Mouse (Mus musculus) liver, embryonic 14 days (tissue): ENCODE results near the gene Olfr305. TPM values are rescaled to one million over a fixed set of nuclear protein-coding genes. Genes with fewer than 3 reads are reported as not detected.

Experiments used
- polyA plus RNA-seq: library from polyadenylated mRNA; depleted of rRNA; stranded (reverse); fragments of >200 nt; gene quantifications from 2 replicates; pipeline ENCODE4 v1.2.3, GENCODE M21; 2012; rRNA removed

Olfr305 gene
- not detected in 2 replicates for polyA plus RNA-seq

GRCm38 (mm10) chr7:86366828-86367227, at the start of gene Olfr305:
Gene Olfr305, minus strand, starts transcription at chr7:86366928.

GRCm38 (mm10) chr7:86403546-86403945, 36.8 kb upstream of the Olfr305 start, which contains the start of gene Olfr301:
Gene Olfr301, plus strand, starts transcription at chr7:86403846.

GRCm38 (mm10) chr7:86397689-86398088, 31.0 kb upstream of the Olfr305 start, which contains the start of gene Olfr303:
Gene Olfr303, minus strand, starts transcription at chr7:86397789.

GRCm38 (mm10) chr7:86386558-86386957, 19.8 kb upstream of the Olfr305 start, which contains the start of gene Olfr304:
Gene Olfr304, minus strand, starts transcription at chr7:86386658.

GRCm38 (mm10) chr7:86337486-86337885, 29.2 kb downstream of the Olfr305 start, which contains the start of gene Olfr307:
Gene Olfr307, minus strand, starts transcription at chr7:86337586.

GRCm38 (mm10) chr7:86325530-86325929, 41.2 kb downstream of the Olfr305 start, which contains the start of gene Olfr308:
Gene Olfr308, minus strand, starts transcription at chr7:86325630.

GRCm38 (mm10) chr7:86313608-86314007, 53.1 kb downstream of the Olfr305 start, which contains the start of gene Olfr309:
Gene Olfr309, minus strand, starts transcription at chr7:86313708.

Other genes starting within 250 kb of the Olfr305 start
- not detected in 2 replicates for gene Vmn2r75, start 195.2 kb downstream of the Olfr305 start, polyA plus RNA-seq
- gene Vmn2r76, start 120.6 kb downstream of the Olfr305 start, polyA plus RNA-seq = not detected in 2 replicates
- not detected in 2 replicates for gene Olfr310, start 89.8 kb downstream of the Olfr305 start, polyA plus RNA-seq
- gene Olfr309, start 53.2 kb downstream of the Olfr305 start, polyA plus RNA-seq = not detected in 2 replicates
- gene Olfr308, start 41.3 kb downstream of the Olfr305 start, polyA plus RNA-seq = not detected in 2 replicates
- not detected in 2 replicates for gene Olfr307, start 29.3 kb downstream of the Olfr305 start, polyA plus RNA-seq
- not detected in 2 replicates for gene Olfr304, start 19.7 kb upstream of the Olfr305 start, polyA plus RNA-seq
- gene Olfr303, start 30.9 kb upstream of the Olfr305 start, polyA plus RNA-seq = not detected in 2 replicates
- not detected in 2 replicates for gene Olfr301, start 36.9 kb upstream of the Olfr305 start, polyA plus RNA-seq
- not detected in 2 replicates for gene Olfr299, start 93.0 kb upstream of the Olfr305 start, polyA plus RNA-seq
- gene Olfr298, start 125.6 kb upstream of the Olfr305 start, polyA plus RNA-seq = not detected in 2 replicates
- gene Olfr297, start 153.0 kb upstream of the Olfr305 start, polyA plus RNA-seq = not detected in 2 replicates
- gene Olfr295, start 216.9 kb upstream of the Olfr305 start, polyA plus RNA-seq = not detected in 2 replicates
- gene Olfr294, start 249.7 kb upstream of the Olfr305 start, polyA plus RNA-seq = not detected in 2 replicates